Mouse (Mus musculus): ENCODE measurements at regions not wholly inside any gene's neighbourhood (a gene's known extent, or its start where the extent isn't known, plus 50 kb on each side); places are given as distances from the start of the nearest gene placed in this dataset.

- peak in 1 of 2 experiments; percentile 25 for DNase-seq
Observed at GRCm38 (mm10) chr15:97580726-97581125, 124.9 kb downstream of the Rpap3 start.

GRCm38 (mm10) chr15:97578046-97578445 lies 127.6 kb downstream of the Rpap3 start:
- intact Hi-C loops (cut with DNase I), result no loop called here

More at GRCm38 (mm10) chr15:97580726-97581125, 124.9 kb downstream of the Rpap3 start:
- intact Hi-C loops (cut with DNase I), result loop anchor here (5.0 kb wide), 3 partner anchors 82 to 383 kb away; no protein-coding TSS in a partner anchor

GRCm38 (mm10) chr15:97577196-97577595 lies 128.4 kb downstream of the Rpap3 start:
- intact Hi-C loops (cut with DNase I), result no loop called here
- DNase-seq, result no peak

More at GRCm38 (mm10) chr15:97578046-97578445, 127.6 kb downstream of the Rpap3 start:
- DNase-seq, result no peak

GRCm38 (mm10) chr15:97572639-97573038 lies 133.0 kb downstream of the Rpap3 start:
- intact Hi-C loops (cut with DNase I), result no loop called here
- no peak for DNase-seq

GRCm38 (mm10) chr15:97571885-97572284 lies 133.7 kb downstream of the Rpap3 start:
- intact Hi-C loops (cut with DNase I), result no loop called here
- DNase-seq, result no peak

- DNase-seq, result no peak
- intact Hi-C loops (cut with DNase I), result no loop called here
Observed at GRCm38 (mm10) chr15:97560096-97560495, 145.5 kb downstream of the Rpap3 start.

- no peak for DNase-seq
- intact Hi-C loops (cut with DNase I), result no loop called here
Observed at GRCm38 (mm10) chr15:97558725-97559124, 146.9 kb downstream of the Rpap3 start.

GRCm38 (mm10) chr15:97548354-97548753 lies 157.3 kb downstream of the Rpap3 start:
- intact Hi-C loops (cut with DNase I), result no loop called here
- DNase-seq, result no peak

GRCm38 (mm10) chr15:97545034-97545433 lies 160.6 kb downstream of the Rpap3 start:
- intact Hi-C loops (cut with DNase I), result no loop called here
- no peak for DNase-seq

- DNase-seq, result no peak
- intact Hi-C loops (cut with DNase I), result no loop called here
Observed at GRCm38 (mm10) chr15:97541646-97542045, 164.0 kb downstream of the Rpap3 start.

GRCm38 (mm10) chr15:97536145-97536544 lies 169.5 kb downstream of the Rpap3 start:
- no peak for DNase-seq
- intact Hi-C loops (cut with DNase I), result no loop called here

- intact Hi-C loops (cut with DNase I), result no loop called here
- no peak for DNase-seq
Observed at GRCm38 (mm10) chr15:97534878-97535277, 170.7 kb downstream of the Rpap3 start.

- intact Hi-C loops (cut with DNase I), result no loop called here
Observed at GRCm38 (mm10) chr15:97533553-97534291, 171.9 kb downstream of the Rpap3 start.

GRCm38 (mm10) chr15:97532346-97532910 lies 173.2 kb downstream of the Rpap3 start:
- DNase-seq, result no peak
- intact Hi-C loops (cut with DNase I), result no loop called here

More at GRCm38 (mm10) chr15:97533553-97534291, 171.9 kb downstream of the Rpap3 start:
- peak; percentile 8 to 19 for DNase-seq

GRCm38 (mm10) chr15:97528291-97529050 lies 177.2 kb downstream of the Rpap3 start:
- no peak for DNase-seq
- intact Hi-C loops (cut with DNase I), result no loop called here

- intact Hi-C loops (cut with DNase I), result no loop called here
- no peak for DNase-seq
Observed at GRCm38 (mm10) chr15:97520395-97520794, 185.2 kb downstream of the Rpap3 start.

- intact Hi-C loops (cut with DNase I), result no loop called here
- no peak for DNase-seq
Observed at GRCm38 (mm10) chr15:97519919-97520345, 185.7 kb downstream of the Rpap3 start.

GRCm38 (mm10) chr15:97517926-97518325 lies 187.7 kb downstream of the Rpap3 start:
- intact Hi-C loops (cut with DNase I), result no loop called here
- DNase-seq, result no peak

- intact Hi-C loops (cut with DNase I), result no loop called here
- no peak for DNase-seq
Observed at GRCm38 (mm10) chr15:97517188-97517587, 188.4 kb downstream of the Rpap3 start.

GRCm38 (mm10) chr15:97515773-97516172 lies 189.9 kb downstream of the Rpap3 start:
- intact Hi-C loops (cut with DNase I), result no loop called here
- no peak for DNase-seq

GRCm38 (mm10) chr15:97507656-97508306 lies 197.8 kb downstream of the Rpap3 start:
- intact Hi-C loops (cut with DNase I), result no loop called here
- no peak for DNase-seq
